Mouse (Mus musculus) intestine, embryonic 16.5 days (tissue): ENCODE measurements at regions not wholly inside any gene's neighbourhood (a gene's known extent, or its start where the extent isn't known, plus 50 kb on each side); places are given as distances from the start of the nearest gene placed in this dataset.

Experiments used
- ATAC-seq: fragments of 200-750 bp; cut with Nextera tagmentation; 2 replicates; pipeline ENCODE4 v1.8.0; 2017; ENCODE audit warnings: moderate TSS enrichment, moderate library complexity
- H3K27ac ChIP-seq: fragments of 300-500 bp; sonication (generic); 2 replicates; pipeline ENCODE4 v1.5.1; 2014; ENCODE audit warnings: mild to moderate bottlenecking, low read length
- H3K27me3 ChIP-seq: fragments of 300-500 bp; sonication (generic); replicated peaks from 2 replicates; pipeline ENCODE4 v1.6.1; 2014; ENCODE audit warnings: low read length, control low read depth, mixed read lengths; ENCODE audit not compliant: control insufficient read depth, insufficient read depth
- H3K36me3 ChIP-seq: fragments of 300-500 bp; sonication (generic); 2 replicates; pipeline ENCODE4 v1.6.1; 2014; ENCODE audit warnings: low read length, control low read depth; ENCODE audit not compliant: control insufficient read depth, insufficient read depth
- H3K4me1 ChIP-seq: fragments of 300-500 bp; sonication (generic); 2 replicates; pipeline ENCODE4 v1.6.1; 2014; ENCODE audit warnings: low read length, control low read depth, mixed read lengths; ENCODE audit not compliant: control insufficient read depth, insufficient read depth
- H3K4me2 ChIP-seq: fragments of 300-500 bp; sonication (generic); 2 replicates; pipeline ENCODE4 v1.6.1; 2014; ENCODE audit warnings: low read depth, low read length, control low read depth
- H3K4me3 ChIP-seq: fragments of 300-500 bp; sonication (generic); 2 replicates; pipeline ENCODE4 v1.5.1; 2014; ENCODE audit warnings: mild to moderate bottlenecking, low read length
- H3K9ac ChIP-seq: fragments of 300-500 bp; sonication (generic); 2 replicates; pipeline ENCODE4 v1.6.1; 2014; ENCODE audit warnings: low read depth, low read length
- H3K9me3 ChIP-seq: fragments of 300-500 bp; sonication (generic); 2 replicates; pipeline ENCODE4 v1.6.1; 2016; ENCODE audit warnings: low read length, control low read depth; ENCODE audit not compliant: control insufficient read depth
- WGBS: fragments of 180-500 bp; shearing (Covaris S2); extraction: QIAGEN DNeasy Blood & Tissue Kit; methylation state at CpG from one replicate; pipeline ENCODE4 v1.1.7; 2014; 5-methylcytosine and 5-hydroxymethylcytosine counted together

DNA sequence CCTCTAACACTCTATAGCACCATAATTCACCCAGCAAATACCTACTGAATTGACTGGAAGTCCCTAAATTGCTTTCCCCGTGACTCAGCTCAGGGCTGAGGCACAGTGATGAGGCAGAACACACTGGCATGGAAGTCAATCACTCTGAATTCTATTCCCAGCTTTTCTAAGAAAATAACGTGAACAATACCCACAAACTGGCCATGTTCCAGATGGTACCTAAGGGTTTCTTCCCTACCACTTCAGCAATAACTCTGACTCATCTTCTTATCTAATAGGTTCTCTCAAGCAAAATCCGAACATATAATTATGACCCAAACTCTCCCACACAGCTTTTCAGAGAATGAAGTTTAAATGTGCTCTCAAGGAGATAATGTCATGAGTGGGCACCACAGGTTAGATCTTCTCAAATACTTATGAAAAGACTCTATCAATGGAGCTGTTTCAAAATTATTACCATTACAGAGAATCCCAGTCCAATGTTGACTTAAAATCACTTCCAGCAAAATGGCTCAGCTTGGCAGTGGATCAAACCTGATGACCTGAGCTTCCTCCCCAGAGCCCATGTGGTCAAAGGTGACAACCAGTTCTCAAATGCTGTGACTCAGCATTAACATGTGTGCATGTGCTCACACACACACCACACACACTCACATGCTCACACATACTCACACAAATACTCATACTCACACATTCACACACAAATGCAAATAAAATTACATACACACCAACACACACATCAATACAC is 137.5 kb upstream of the Peli2 start:
- H3K4me3 ChIP-seq, result no peak overlapping the region
- no peak overlapping the region for H3K4me2 ChIP-seq
- H3K9me3 ChIP-seq, result no peaks in the 10 kb centered on the region
- H3K4me1 ChIP-seq, result no peaks in the 10 kb centered on the region
- H3K27me3 ChIP-seq, result no peaks in the 10 kb centered on the region
- H3K36me3 ChIP-seq, result no peaks in the 10 kb centered on the region
- H3K9ac ChIP-seq, result no peak overlapping the region
- no peak for ATAC-seq
- 71% methylated on average over 3 of the region's 3 CpGs for WGBS
- no peak overlapping the region for H3K27ac ChIP-seq

DNA sequence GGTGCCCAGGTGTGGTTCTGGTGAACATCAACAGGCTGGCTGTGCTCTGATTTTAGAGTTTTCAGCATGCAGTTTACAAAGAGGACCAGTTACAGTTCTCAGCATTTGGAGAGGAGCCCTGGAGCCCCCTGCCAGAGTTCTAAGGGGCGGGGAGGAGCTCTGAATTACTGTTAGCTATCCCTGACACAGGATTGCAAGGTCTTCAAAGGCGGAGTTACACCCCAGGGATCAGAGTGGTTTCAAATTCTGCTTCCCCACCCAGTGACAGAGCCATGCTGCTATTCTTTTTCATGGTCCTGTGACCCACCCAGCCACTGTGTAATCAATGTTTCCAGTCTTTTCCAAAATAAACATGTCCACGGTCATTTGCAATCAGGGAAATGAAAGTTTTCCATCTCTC is 134.1 kb upstream of the Peli2 start:
- Histone ChIP-seq H3K4me2 (no peak overlapping the region), H3K4me3 (no peak overlapping the region), H3K4me1 (no peaks in the 10 kb centered on the region), H3K9ac (no peak overlapping the region), H3K9me3 (no peaks in the 10 kb centered on the region), H3K36me3 (no peaks in the 10 kb centered on the region), H3K27ac (no peak overlapping the region), H3K27me3 (no peaks in the 10 kb centered on the region)
- no peak for ATAC-seq
- WGBS, result 14% methylated on average over 3 of the region's 3 CpGs

DNA sequence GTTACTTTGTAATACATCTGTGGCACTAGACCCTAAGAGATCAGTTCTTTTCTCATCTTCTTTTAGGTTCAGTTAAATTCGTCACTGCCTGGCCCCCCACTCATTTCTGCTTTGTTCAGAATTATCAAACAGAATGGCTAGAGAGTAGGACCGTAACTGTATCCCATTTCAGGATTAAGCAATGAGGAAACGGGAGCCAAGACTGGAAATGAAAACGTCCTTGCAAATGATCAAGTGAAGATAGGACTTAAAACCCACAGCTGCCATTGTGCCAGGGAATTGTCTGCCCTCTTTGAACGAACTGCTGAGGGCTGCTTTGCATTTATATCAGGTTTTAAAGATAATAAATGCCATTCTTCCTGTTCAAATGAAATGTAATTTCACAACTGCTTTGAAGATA is 133.7 kb upstream of the Peli2 start:
- no peak overlapping the region for H3K4me2 ChIP-seq
- H3K4me1 ChIP-seq, result no peaks in the 10 kb centered on the region
- ATAC-seq, result no peak
- WGBS, result 23% methylated on average over 5 of the region's 5 CpGs
- H3K4me3 ChIP-seq, result no peak overlapping the region
- H3K27me3 ChIP-seq, result no peaks in the 10 kb centered on the region
- H3K9me3 ChIP-seq, result no peaks in the 10 kb centered on the region
- H3K36me3 ChIP-seq, result no peaks in the 10 kb centered on the region
- H3K9ac ChIP-seq, result no peak overlapping the region
- no peak overlapping the region for H3K27ac ChIP-seq

DNA sequence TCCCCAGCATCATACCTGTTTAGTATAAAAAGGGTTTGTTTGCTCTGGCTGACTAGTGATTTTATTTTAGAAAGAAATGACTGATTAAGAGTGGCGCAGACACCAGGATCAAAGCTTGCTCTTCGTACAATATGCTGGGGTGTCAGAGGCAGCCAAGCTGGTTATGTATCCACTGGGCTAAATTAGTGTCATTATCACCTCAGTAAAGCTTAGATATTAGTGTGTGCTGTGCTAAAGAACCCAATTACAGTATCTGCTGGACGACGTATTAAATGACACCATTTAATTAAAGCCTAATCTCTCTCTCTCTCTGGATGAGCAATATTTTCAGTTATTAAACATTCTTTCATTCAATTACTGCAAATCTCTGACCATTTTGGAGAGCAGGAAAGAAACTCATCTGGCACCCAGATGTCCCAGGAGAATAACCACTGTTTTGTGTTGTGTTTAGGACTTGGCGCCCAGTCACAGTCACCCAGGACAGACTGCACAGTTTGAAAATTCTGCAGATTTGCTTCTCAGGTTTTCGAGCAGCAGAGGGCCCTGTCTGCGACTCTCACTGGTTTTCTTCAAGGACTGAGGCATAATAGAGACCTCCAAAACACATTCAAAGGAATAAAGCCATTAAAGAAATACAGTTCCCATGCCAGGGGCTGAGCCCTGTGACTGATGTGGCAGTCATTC is 133.1 kb upstream of the Peli2 start:
- Histone ChIP-seq H3K36me3 (no peaks in the 10 kb centered on the region), H3K4me2 (no peak overlapping the region), H3K9ac (no peak overlapping the region), H3K9me3 (no peaks in the 10 kb centered on the region), H3K27ac (no peak overlapping the region), H3K4me1 (no peaks in the 10 kb centered on the region), H3K27me3 (no peaks in the 10 kb centered on the region), H3K4me3 (no peak overlapping the region)
- 69% methylated on average over 7 of the region's 7 CpGs for WGBS
- ATAC-seq, result no peak

DNA sequence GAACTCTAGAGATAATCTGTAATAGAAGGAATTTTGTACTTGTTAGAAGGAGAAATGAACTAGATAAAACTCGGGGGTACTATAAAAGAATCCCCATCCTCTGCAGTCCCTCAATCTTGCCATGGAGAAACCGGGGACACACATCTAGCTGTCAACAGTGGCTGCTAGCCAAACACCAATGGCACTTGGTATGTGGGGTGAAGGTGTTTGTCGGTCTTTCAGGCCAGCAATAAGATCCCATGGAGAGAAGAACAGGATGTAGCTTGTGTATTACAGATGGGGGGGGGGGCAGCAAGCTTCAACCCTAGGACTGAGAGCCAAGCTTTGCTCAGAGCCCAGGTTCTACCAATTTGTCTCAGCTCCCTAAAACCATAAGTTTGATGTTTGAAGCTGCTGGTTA is 132.5 kb upstream of the Peli2 start:
- 66% methylated on average over 3 of the region's 3 CpGs for WGBS
- no peaks in the 10 kb centered on the region for H3K4me1 ChIP-seq
- H3K9ac ChIP-seq, result no peak overlapping the region
- no peaks in the 10 kb centered on the region for H3K36me3 ChIP-seq
- no peaks in the 10 kb centered on the region for H3K27me3 ChIP-seq
- no peak overlapping the region for H3K4me3 ChIP-seq
- no peaks in the 10 kb centered on the region for H3K9me3 ChIP-seq
- no peak overlapping the region for H3K4me2 ChIP-seq
- no peak for ATAC-seq
- H3K27ac ChIP-seq, result no peak overlapping the region

DNA sequence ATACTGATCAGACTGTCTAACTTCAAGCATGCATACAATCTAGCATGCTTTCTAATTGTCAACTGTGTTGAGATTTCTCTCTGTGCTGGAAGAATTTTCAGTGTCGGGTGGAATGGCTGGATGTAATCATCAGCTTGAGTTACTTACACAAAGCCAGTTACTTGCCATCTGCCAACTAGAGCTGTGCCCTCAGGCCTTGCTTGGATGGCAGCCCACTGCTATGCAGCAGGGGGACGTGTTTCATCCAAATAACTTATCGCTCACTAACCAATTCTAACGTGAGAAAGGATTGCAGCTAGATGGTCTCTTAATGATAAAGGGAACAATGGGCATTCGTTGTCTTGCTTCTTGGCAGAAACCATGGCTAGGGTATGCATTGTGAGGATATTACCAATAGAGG is 131.3 kb upstream of the Peli2 start:
- no peak for ATAC-seq
- Histone ChIP-seq H3K27me3 (no peaks in the 10 kb centered on the region), H3K4me1 (no peaks in the 10 kb centered on the region), H3K36me3 (no peaks in the 10 kb centered on the region), H3K9ac (no peak overlapping the region), H3K4me3 (no peak overlapping the region), H3K27ac (no peak overlapping the region), H3K4me2 (no peak overlapping the region), H3K9me3 (no peaks in the 10 kb centered on the region)
- WGBS, result 79% methylated on average over 5 of the region's 5 CpGs

DNA sequence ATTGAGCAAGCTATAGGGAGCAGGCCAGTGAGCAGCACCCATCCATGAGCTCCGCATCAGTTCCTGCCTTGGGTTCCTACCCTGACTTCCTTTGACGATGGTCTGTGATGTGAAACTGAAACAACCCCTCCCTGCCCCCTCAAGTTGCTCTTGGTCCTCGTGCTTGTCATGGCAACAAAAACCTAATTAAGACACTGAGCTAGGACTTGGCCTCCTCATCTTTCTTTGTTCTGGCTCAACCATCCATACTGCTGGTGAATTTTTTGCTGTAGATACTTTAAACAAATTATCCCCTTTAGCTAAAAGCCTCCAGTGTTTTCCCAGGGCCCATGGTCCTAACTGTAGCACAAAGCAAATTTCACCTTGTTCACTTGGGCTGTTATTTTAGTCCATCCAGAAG is 129.9 kb upstream of the Peli2 start:
- Histone ChIP-seq H3K9me3 (no peaks in the 10 kb centered on the region), H3K4me3 (no peak overlapping the region), H3K4me1 (no peaks in the 10 kb centered on the region), H3K27me3 (no peaks in the 10 kb centered on the region), H3K9ac (no peak overlapping the region), H3K27ac (no peak overlapping the region), H3K36me3 (no peaks in the 10 kb centered on the region), H3K4me2 (no peak overlapping the region)
- WGBS, result 72% methylated on average over 3 of the region's 3 CpGs
- no peak for ATAC-seq

DNA sequence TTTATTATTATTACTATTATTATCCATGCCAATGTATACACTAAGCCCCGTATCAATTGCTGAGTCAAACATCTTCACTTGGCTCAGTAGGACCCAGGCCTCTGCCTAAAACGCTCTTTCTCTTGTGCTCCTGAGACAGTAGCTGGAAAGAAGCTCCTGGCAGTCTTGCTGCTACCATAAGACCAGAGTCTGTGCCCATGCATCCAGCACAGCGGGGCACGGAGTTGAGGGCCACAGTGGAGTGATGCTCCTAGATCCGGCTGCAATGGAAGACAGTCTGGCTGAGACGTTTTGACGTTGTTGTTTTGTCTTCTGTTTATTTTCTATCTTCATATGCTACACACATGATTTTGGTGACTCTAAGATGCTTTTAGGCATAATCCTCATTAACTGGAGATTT is 129.1 kb upstream of the Peli2 start:
- Histone ChIP-seq H3K4me3 (no peak overlapping the region), H3K9ac (no peak overlapping the region), H3K27ac (no peak overlapping the region), H3K4me2 (no peak overlapping the region), H3K27me3 (no peaks in the 10 kb centered on the region), H3K36me3 (no peaks in the 10 kb centered on the region), H3K4me1 (no peaks in the 10 kb centered on the region), H3K9me3 (no peaks in the 10 kb centered on the region)
- WGBS, result 89% methylated on average over 7 of the region's 7 CpGs
- ATAC-seq, result no peak

DNA sequence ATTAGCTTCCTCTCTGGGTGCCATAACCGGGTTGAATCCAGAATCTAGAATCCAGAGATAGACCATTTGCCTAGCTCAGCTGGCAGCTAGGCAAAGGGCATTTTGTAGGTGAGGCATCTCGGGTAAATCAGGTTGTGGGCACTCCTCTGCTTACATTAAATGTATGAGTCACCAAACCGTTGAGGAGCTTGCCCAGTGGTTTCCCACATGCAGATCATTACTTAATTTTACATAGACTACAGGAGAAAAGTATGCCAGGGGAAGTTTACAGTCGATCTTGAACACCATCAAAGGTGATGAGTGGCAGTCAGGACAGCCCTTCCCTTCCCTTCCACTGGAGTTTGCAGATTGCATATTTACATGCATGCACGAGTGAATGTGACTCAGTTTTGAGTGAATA is 128.5 kb upstream of the Peli2 start:
- Histone ChIP-seq H3K4me2 (no peak overlapping the region), H3K27ac (no peak overlapping the region), H3K4me1 (no peaks in the 10 kb centered on the region), H3K4me3 (no peak overlapping the region), H3K27me3 (no peaks in the 10 kb centered on the region), H3K36me3 (no peaks in the 10 kb centered on the region), H3K9me3 (no peaks in the 10 kb centered on the region), H3K9ac (no peak overlapping the region)
- 74% methylated on average over 5 of the region's 5 CpGs for WGBS
- ATAC-seq, result no peak

DNA sequence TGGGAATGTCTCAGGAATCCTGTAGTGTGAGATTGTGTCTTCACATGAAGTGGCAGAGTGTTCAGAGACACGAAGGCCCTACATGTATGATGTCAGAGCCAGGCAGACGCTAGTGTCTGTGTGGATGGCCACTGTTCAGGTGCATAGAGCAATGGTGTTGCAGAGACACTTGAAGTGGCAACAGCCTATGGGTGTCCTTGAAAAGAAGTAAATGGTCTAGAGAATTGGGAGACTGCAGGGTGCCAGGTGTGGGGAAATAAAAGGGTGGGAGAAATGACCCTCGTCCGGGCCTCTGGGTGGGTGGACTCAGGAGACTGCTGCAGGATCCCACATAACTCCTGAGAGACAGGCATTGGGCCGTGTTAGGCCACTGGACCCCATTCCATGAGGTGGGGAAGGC is 127.8 kb upstream of the Peli2 start:
- ATAC-seq, result no peak
- no peak overlapping the region for H3K4me2 ChIP-seq
- no peak overlapping the region for H3K4me3 ChIP-seq
- no peaks in the 10 kb centered on the region for H3K9me3 ChIP-seq
- 90% methylated on average over 5 of the region's 5 CpGs for WGBS
- no peak overlapping the region for H3K27ac ChIP-seq
- no peak overlapping the region for H3K9ac ChIP-seq
- no peaks in the 10 kb centered on the region for H3K27me3 ChIP-seq
- H3K4me1 ChIP-seq, result no peaks in the 10 kb centered on the region
- H3K36me3 ChIP-seq, result no peaks in the 10 kb centered on the region
